Mouse (Mus musculus): ENCODE measurements around the gene Traf3ip1. TPM values are rescaled to one million over a fixed set of nuclear protein-coding genes. Genes with fewer than 3 reads are reported as not detected.

Traf3ip1 gene
- total and polyA plus RNA-seq, 2 experiments from 2014 or later = 6.4 to 15.8 TPM

GRCm38 (mm10) chr1:91574208-91574607 is 79.8 kb downstream of the Traf3ip1 start:
- ATAC-seq (peak; percentile 90), DNase-seq (peak; percentile 79)
- H3K4me3 ChIP-seq (ENCODE audit: low read depth, low read length) = no peak overlapping the region
- peak; percentile 86 for TF ChIP-seq CTCF (IDR thresholded peaks at IDR 0.05; ENCODE audit: low read depth)
- no peaks in the 10 kb centered on the region for H3K4me1 ChIP-seq (ENCODE audit: insufficient read depth)
- H3K27ac ChIP-seq (ENCODE audit: low read depth, low read length) = no peak overlapping the region
- H3K9me3 ChIP-seq (ENCODE audit: low read length) = no peaks in the 10 kb centered on the region
- H3K4me2 ChIP-seq (ENCODE audit: low read depth) = no peak overlapping the region
- WGBS = 70% methylated on average over 3 of the region's 3 CpGs
- H3K9ac ChIP-seq = no peak overlapping the region
- no peaks in the 10 kb centered on the region for H3K36me3 ChIP-seq (ENCODE audit: insufficient read depth)
- no peaks in the 10 kb centered on the region for H3K27me3 ChIP-seq (ENCODE audit: insufficient read depth, low read length)

GRCm38 (mm10) chr1:91577883-91578517 is 83.6 kb downstream of the Traf3ip1 start:
- WGBS = 84% methylated on average over 7 of the region's 7 CpGs
- Histone ChIP-seq H3K4me3 (ENCODE audit: low read depth, low read length) (no peak overlapping the region), H3K9me3 (ENCODE audit: low read length) (no peaks in the 10 kb centered on the region), H3K27me3 (ENCODE audit: insufficient read depth, low read length) (no peaks in the 10 kb centered on the region), H3K4me2 (ENCODE audit: low read depth) (no peak overlapping the region), H3K27ac (ENCODE audit: low read depth, low read length) (no peak overlapping the region), H3K9ac (no peak overlapping the region), H3K36me3 (ENCODE audit: insufficient read depth) (no peaks in the 10 kb centered on the region), H3K4me1 (ENCODE audit: insufficient read depth) (no peaks in the 10 kb centered on the region)
- ATAC-seq (no peak), DNase-seq (no peak)
- TF ChIP-seq CTCF (IDR thresholded peaks at IDR 0.05; ENCODE audit: low read depth) = no peak

Other genes starting within 250 kb of the Traf3ip1 start
- 38.1 and 38.7 TPM in 2 replicates for gene Ube2f, start 244.3 kb upstream of the Traf3ip1 start, total RNA-seq (2014; rRNA removed)
- gene Ube2f, start 244.3 kb upstream of the Traf3ip1 start, polyA plus RNA-seq (2015; fragmentation: Nextera tagmentation; extraction: Ambion mirVana) = 44.1 and 45.3 TPM in 2 replicates
- 6.7 and 8.7 TPM in 2 replicates for gene Scly, start 196.3 kb upstream of the Traf3ip1 start, total RNA-seq (2014; rRNA removed)
- gene Scly, start 196.3 kb upstream of the Traf3ip1 start, polyA plus RNA-seq (2015; fragmentation: Nextera tagmentation; extraction: Ambion mirVana) = 5.4 and 6.4 TPM in 2 replicates
- 0.15 and 0.19 TPM in 2 replicates for gene Espnl, start 172.6 kb upstream of the Traf3ip1 start, total RNA-seq (2014; rRNA removed)
- gene Espnl, start 172.6 kb upstream of the Traf3ip1 start, polyA plus RNA-seq (2015; fragmentation: Nextera tagmentation; extraction: Ambion mirVana) = 0.08 and 0.13 TPM in 2 replicates
- 0.08 and 0.24 TPM in 2 replicates for gene Klhl30, start 143.6 kb upstream of the Traf3ip1 start, total RNA-seq (2014; rRNA removed)
- 0.10 and 0.12 TPM in 2 replicates for gene Klhl30, start 143.6 kb upstream of the Traf3ip1 start, polyA plus RNA-seq (2015; fragmentation: Nextera tagmentation; extraction: Ambion mirVana)
- 0.31 and 0.33 TPM in 2 replicates for gene Erfe, start 128.2 kb upstream of the Traf3ip1 start, total RNA-seq (2014; rRNA removed)
- 0.09 and 0.21 TPM in 2 replicates for gene Erfe, start 128.2 kb upstream of the Traf3ip1 start, polyA plus RNA-seq (2015; fragmentation: Nextera tagmentation; extraction: Ambion mirVana)
- 104 and 108 TPM in 2 replicates for gene Ilkap, start 95.8 kb upstream of the Traf3ip1 start, total RNA-seq (2014; rRNA removed)
- gene Ilkap, start 95.8 kb upstream of the Traf3ip1 start, polyA plus RNA-seq (2015; fragmentation: Nextera tagmentation; extraction: Ambion mirVana) = 129 TPM in 2 replicates
- gene Hes6, start 80.6 kb upstream of the Traf3ip1 start, total RNA-seq (2014; rRNA removed) = 133 and 154 TPM in 2 replicates
- gene Hes6, start 80.6 kb upstream of the Traf3ip1 start, polyA plus RNA-seq (2015; fragmentation: Nextera tagmentation; extraction: Ambion mirVana) = 154 and 177 TPM in 2 replicates
- gene Per2, start 35.3 kb upstream of the Traf3ip1 start, total RNA-seq (2014; rRNA removed) = 6.3 and 9.0 TPM in 2 replicates
- 2.3 and 4.3 TPM in 2 replicates for gene Per2, start 35.3 kb upstream of the Traf3ip1 start, polyA plus RNA-seq (2015; fragmentation: Nextera tagmentation; extraction: Ambion mirVana)
- gene Asb1, start 45.9 kb downstream of the Traf3ip1 start, total RNA-seq (2014; rRNA removed) = 27.8 and 31.1 TPM in 2 replicates
- 5.9 and 8.3 TPM in 2 replicates for gene Asb1, start 45.9 kb downstream of the Traf3ip1 start, polyA plus RNA-seq (2015; fragmentation: Nextera tagmentation; extraction: Ambion mirVana)